Mouse (Mus musculus) myocyte (in vitro differentiated cells): ENCODE measurements at regions not wholly inside any gene's neighbourhood (a gene's known extent, or its start where the extent isn't known, plus 50 kb on each side); places are given as distances from the start of the nearest gene placed in this dataset.

Source experiments
- CEBPB ChIP-seq: IDR thresholded peaks from 2 replicates; pipeline ENCODE4 v1.6.1; 2011; ENCODE audit warnings: mild to moderate bottlenecking, moderate library complexity; ENCODE audit not compliant: poor library complexity, insufficient read depth, severe bottlenecking
- E2F4 ChIP-seq: IDR thresholded peaks from one replicate; pipeline ENCODE4 v1.6.1; 2011; ENCODE audit warnings: mild to moderate bottlenecking, control low read depth, moderate library complexity; ENCODE audit not compliant: insufficient read depth
- MAX ChIP-seq: IDR thresholded peaks from one replicate; pipeline ENCODE4 v1.6.1; 2011; ENCODE audit warnings: low read depth, mild to moderate bottlenecking, control low read depth
- MYOD1 ChIP-seq, 3 experiments: IDR thresholded peaks; one replicate each; pipeline ENCODE4 v1.6.1; 2011; ENCODE audit warnings: control low read depth in 2 of 3, low read depth in 2 of 3, mild to moderate bottlenecking in 2 of 3, moderate library complexity in 1 of 3; ENCODE audit not compliant: insufficient read length in 2 of 3, control insufficient read depth in 1 of 3
- MYOG ChIP-seq, 3 experiments: IDR thresholded peaks; one replicate each; pipeline ENCODE4 v1.6.1; 2011; ENCODE audit warnings: control low read depth in 2 of 3, low read depth in 2 of 3, mild to moderate bottlenecking in 2 of 3; ENCODE audit not compliant: insufficient read length in 2 of 3, control insufficient read depth in 1 of 3, insufficient read depth in 1 of 3
- POLR2A ChIP-seq: IDR thresholded peaks from one replicate; pipeline ENCODE4 v1.6.1; 2011; ENCODE audit warnings: low read depth, mild to moderate bottlenecking, control low read depth, moderate library complexity; ENCODE audit not compliant: insufficient read length
- TCF12 ChIP-seq: IDR thresholded peaks from one replicate; pipeline ENCODE4 v1.6.1; 2011; ENCODE audit warnings: mild to moderate bottlenecking, control low read depth; ENCODE audit not compliant: poor library complexity, insufficient read depth, severe bottlenecking

DNA sequence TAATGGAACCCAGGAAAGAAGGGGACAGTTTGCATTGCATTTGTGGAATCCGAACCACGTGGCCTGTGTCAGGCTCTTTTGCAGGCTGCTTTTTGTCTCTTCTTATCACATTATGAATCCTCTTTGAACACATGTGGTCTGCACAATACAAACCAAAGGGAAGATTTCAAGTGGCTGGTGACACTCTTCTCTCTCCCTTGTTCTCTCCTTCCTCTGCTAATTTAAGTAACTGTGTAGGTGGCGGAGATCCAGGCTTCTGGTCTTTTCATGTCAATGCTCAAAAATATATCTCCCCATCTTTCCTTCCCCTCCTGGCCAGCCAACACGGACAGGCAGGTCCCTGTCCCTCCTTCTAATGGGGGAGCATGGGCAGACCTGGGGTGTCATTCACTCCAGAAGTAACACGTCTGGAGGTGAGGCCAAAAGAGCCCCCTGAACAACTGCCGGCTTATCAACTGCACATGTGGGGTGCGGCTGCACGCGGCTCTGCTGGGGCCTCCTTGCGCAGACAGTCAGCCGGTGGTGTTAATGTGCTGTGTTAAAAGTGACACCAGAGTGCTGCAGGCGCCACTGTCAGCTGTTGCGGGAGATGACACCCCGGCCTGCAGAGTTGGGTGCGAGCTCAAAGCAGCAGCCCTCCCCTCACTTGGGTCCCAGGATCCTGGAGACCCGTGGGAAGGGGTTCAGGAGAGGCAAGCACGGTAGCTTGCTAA, 130.3 kb upstream of the Gli2 start:
- TF ChIP-seq MYOD1 (IDR thresholded peaks at IDR 0.05; ENCODE audit: control insufficient read depth in 1 of 3, insufficient read length in 2 of 3, low read depth in 2 of 3) (peak in 1 of 3 experiments; percentile 20), MYOG (IDR thresholded peaks at IDR 0.05; ENCODE audit: control insufficient read depth in 1 of 3, insufficient read depth in 1 of 3, insufficient read length in 2 of 3, low read depth in 2 of 3) (peak in 1 of 3 experiments; percentile 42), POLR2A (no peak), MAX (no peak), CEBPB (no peak), TCF12 (no peak), E2F4 (no peak)
